ENCODE assay signal across 16 mouse cellular contexts in genomic region chr19:55483526-55483925, GRCm38 (mm10).
DNase-seq lines count a peak whose midpoint lies in the region; ATAC-seq and TF ChIP-seq lines count a peak whose summit lies in the region.
"Had no signal": no experiment of that assay in that cellular context is flagged by ENCODE, and none has a peak within 500 bp of the region (broad histone marks: within the 10 kb centered on the region; RNA-seq: fewer than 3 reads in every experiment).

No protein-coding gene starts in this region.

- no peaks in the 10 kb centered on the region for H3K9me3 ChIP-seq in limb, embryonic 10.5 days (replicated peaks)
- H3K9me3 ChIP-seq in forebrain, embryonic 14.5 days (replicated peaks; ENCODE audit: control insufficient read depth, low read length), result no peaks in the 10 kb centered on the region
- H3K9me3 ChIP-seq: hindbrain, embryonic 12.5 days; lung, embryonic 15.5 days; neural tube, embryonic 12.5 days had no signal

- 28% methylated on average over 5 of the region's 5 CpGs for WGBS in kidney, adult 2 months
- 73% methylated on average over 5 of the region's 5 CpGs for WGBS in limb, embryonic 10.5 days
- 60% methylated on average over 5 of the region's 5 CpGs for WGBS in forebrain, embryonic 14.5 days

- H3K4me2 ChIP-seq in forebrain, embryonic 14.5 days (ENCODE audit: low read length), result no peak overlapping the region
- H3K4me2 ChIP-seq: heart, embryonic 11.5 days; hindbrain, embryonic 12.5 days; lung, embryonic 15.5 days; neural tube, embryonic 12.5 days had no signal

- peak overlapping the region; percentile 21; the same call in 1 of the 2 replicates for H3K27ac ChIP-seq in kidney, adult 2 months (ENCODE audit: insufficient read depth, low read depth, low read length)
- H3K27ac ChIP-seq in limb, embryonic 10.5 days, result no peak overlapping the region; the same call in 1 of the 2 replicates
- no peak overlapping the region for H3K27ac ChIP-seq in forebrain, embryonic 14.5 days (ENCODE audit: low read depth, low read length)
- H3K27ac ChIP-seq: hindbrain, embryonic 12.5 days; lung, embryonic 15.5 days; neural tube, embryonic 12.5 days had no signal

- H3K27me3 ChIP-seq in kidney, adult 2 months (replicated peaks; ENCODE audit: control insufficient read depth, insufficient read depth, low read length), result no peaks in the 10 kb centered on the region
- no peaks in the 10 kb centered on the region for H3K27me3 ChIP-seq in limb, embryonic 10.5 days (ENCODE audit: low read depth, poor library complexity, severe bottlenecking)
- H3K27me3 ChIP-seq in forebrain, embryonic 14.5 days (replicated peaks; ENCODE audit: control insufficient read depth, insufficient read depth, low read length), result no peaks in the 10 kb centered on the region
- H3K27me3 ChIP-seq: hindbrain, embryonic 12.5 days; lung, embryonic 15.5 days; neural tube, embryonic 12.5 days had no signal

- peaks cover 17% of the 10 kb centered on the region for H3K4me1 ChIP-seq in kidney, adult 2 months (ENCODE audit: control insufficient read depth, insufficient read depth, low read length)
- H3K4me1 ChIP-seq in limb, embryonic 10.5 days, result peaks cover 49% of the 10 kb centered on the region
- peaks cover 4% of the 10 kb centered on the region; the same call in 1 of the 2 replicates for H3K4me1 ChIP-seq in forebrain, embryonic 14.5 days (ENCODE audit: control insufficient read depth, insufficient read depth, low read length)

- DNase-seq in adrenal gland, postnatal 10 days, result peak; percentile 12
- DNase-seq in adrenal gland, postnatal 25 days, result no peak
- peak; percentile 24 for DNase-seq in 3T3-L1 (ENCODE audit: low read depth, low spot score)
- peak; percentile 81 for DNase-seq in kidney, adult 2 months
- peak; percentile 67 to 72 for DNase-seq in kidney, postnatal 25 days
- DNase-seq in limb, embryonic 10.5 days (ENCODE audit: low spot score), result no peak
- no peak for DNase-seq in forebrain, embryonic 14.5 days (ENCODE audit: low spot score)
- DNase-seq: left cerebral cortex, postnatal 4 days; right cerebral cortex, postnatal 25 days; thymus, postnatal 36 days had no signal

- no peak for TF ChIP-seq POLR2A in kidney, adult 2 months (IDR thresholded peaks at IDR 0.05; ENCODE audit: low read depth, low read length)

- H3K4me3 ChIP-seq in kidney, adult 2 months (ENCODE audit: insufficient read depth, low read depth, low read length), result no peak overlapping the region
- no peak overlapping the region for H3K4me3 ChIP-seq in limb, embryonic 10.5 days
- no peak overlapping the region for H3K4me3 ChIP-seq in forebrain, embryonic 14.5 days (ENCODE audit: low read depth, low read length)
- H3K4me3 ChIP-seq: hindbrain, embryonic 12.5 days; lung, embryonic 15.5 days; neural tube, embryonic 12.5 days had no signal

- no peak for TF ChIP-seq CTCF in kidney, adult 2 months (conservative IDR thresholded peaks at IDR 0.05; ENCODE audit: insufficient read depth, insufficient read length, low read depth, low read length)

- no peak for ATAC-seq in granulocyte monocyte progenitor cell, adult 5-6 weeks (replicated peaks; ENCODE audit: poor library complexity, severe bottlenecking)
- no peak for ATAC-seq in forebrain, embryonic 14.5 days
- ATAC-seq: forebrain, embryonic 16.5 days had no signal

- H3K9ac ChIP-seq in forebrain, embryonic 14.5 days (ENCODE audit: low read length), result no peak overlapping the region
- H3K9ac ChIP-seq: hindbrain, embryonic 12.5 days; lung, embryonic 15.5 days; neural tube, embryonic 12.5 days had no signal

- no peaks in the 10 kb centered on the region for H3K36me3 ChIP-seq in kidney, adult 2 months (ENCODE audit: control insufficient read depth, insufficient read depth, low read length)
- no peaks in the 10 kb centered on the region for H3K36me3 ChIP-seq in limb, embryonic 10.5 days
- H3K36me3 ChIP-seq in forebrain, embryonic 14.5 days (ENCODE audit: control insufficient read depth, insufficient read depth, low read length), result no peaks in the 10 kb centered on the region
- H3K36me3 ChIP-seq: hindbrain, embryonic 12.5 days; lung, embryonic 15.5 days; neural tube, embryonic 12.5 days had no signal

Comparison
In these comparisons a context has a peak if more than half of its experiments do, and no peak if none do; other contexts are left out.
1. DNase-seq: peak in adrenal gland, postnatal 10 days (single experiment), 3T3-L1 (single experiment), kidney, adult 2 months (single experiment) and kidney, postnatal 25 days (2 of 2); none in adrenal gland, postnatal 25 days (single experiment), limb, embryonic 10.5 days (single experiment) and forebrain, embryonic 14.5 days (single experiment).